Mouse (Mus musculus) thymus, adult 2 months (tissue): Measurements from ENCODE around the gene Ppbp. TPM values are rescaled to one million over a fixed set of nuclear protein-coding genes. Genes with fewer than 3 reads are reported as not detected.

Experiments
- DNase-seq: peaks from one replicate; pipeline ENCODE4 v3.0.0; 2021
- H3K27ac ChIP-seq: fragments of 200-500 bp; 2 replicates; pipeline ENCODE4 v1.5.1; 2012; ENCODE audit warnings: low read length, control low read depth; ENCODE audit not compliant: control insufficient read depth, insufficient read depth
- H3K27me3 ChIP-seq: fragments of 200-500 bp; 2 replicates; pipeline ENCODE4 v1.6.1; 2012; ENCODE audit warnings: mild to moderate bottlenecking, low read length, moderate library complexity, mixed read lengths; ENCODE audit not compliant: control insufficient read depth, insufficient read depth
- H3K36me3 ChIP-seq: fragments of 200-500 bp; 2 replicates; pipeline ENCODE4 v1.6.1; 2012; ENCODE audit warnings: mild to moderate bottlenecking, low read length, moderate library complexity; ENCODE audit not compliant: control insufficient read depth, insufficient read depth
- H3K4me1 ChIP-seq: fragments of 200-500 bp; replicated peaks from 2 replicates; pipeline ENCODE4 v1.6.1; 2012; ENCODE audit warnings: low read length; ENCODE audit not compliant: control insufficient read depth, insufficient read depth
- H3K4me3 ChIP-seq: fragments of 200-500 bp; 2 replicates; pipeline ENCODE4 v1.5.1; 2012; ENCODE audit warnings: mild to moderate bottlenecking, low read length, control low read depth, moderate library complexity; ENCODE audit not compliant: control insufficient read depth, insufficient read depth
- CTCF ChIP-seq: fragments of 200-500 bp; IDR thresholded peaks from 2 replicates; pipeline ENCODE4 v1.5.1; 2012; ENCODE audit warnings: mild to moderate bottlenecking, control low read depth, low read length, moderate library complexity, borderline replicate concordance; ENCODE audit not compliant: control insufficient read depth, poor library complexity, insufficient read depth; ENCODE audit errors: extremely low read depth
- POLR2A ChIP-seq: fragments of 200-500 bp; IDR thresholded peaks from 2 replicates; pipeline ENCODE4 v1.6.1; 2012; ENCODE audit warnings: mild to moderate bottlenecking, low read length, control low read depth, moderate library complexity; ENCODE audit not compliant: control insufficient read depth, poor library complexity, insufficient read depth; ENCODE audit errors: extremely low read depth
- WGBS: fragments of 180-500 bp; shearing (Covaris S2); methylation state at CpG from one replicate; pipeline ENCODE4 v1.1.7; 2018; 5-methylcytosine and 5-hydroxymethylcytosine counted together
- polyA plus RNA-seq: library from polyadenylated mRNA; depleted of rRNA; stranded (reverse); fragments of >200 nt; gene quantifications from 2 replicates; pipeline ENCODE4 v1.2.3, GENCODE M21; 2012; rRNA removed

Ppbp gene
- polyA plus RNA-seq = 1.7 and 2.6 TPM in 2 replicates

GRCm38 (mm10) chr5:90768218-90768617 lies at the start of gene Ppbp:
Gene Ppbp (plus strand): TSS chr5:90768518.
- TF ChIP-seq CTCF (no peak), POLR2A (no peak)
- no peak for DNase-seq
- H3K27me3 ChIP-seq = no peaks in the 10 kb centered on the region
- H3K4me1 ChIP-seq = 0 out of 2 replicates have a peak, but pooled peaks cover 2% of the 10 kb centered on the region
- whole genome bisulfite sequencing = 33% methylated on average over 3 of the region's 3 CpGs
- no peak within 1 kb of the TSS for H3K27ac ChIP-seq
- H3K36me3 ChIP-seq = no peaks in the 10 kb centered on the region
- no peak within 1 kb of the TSS for H3K4me3 ChIP-seq

DNA sequence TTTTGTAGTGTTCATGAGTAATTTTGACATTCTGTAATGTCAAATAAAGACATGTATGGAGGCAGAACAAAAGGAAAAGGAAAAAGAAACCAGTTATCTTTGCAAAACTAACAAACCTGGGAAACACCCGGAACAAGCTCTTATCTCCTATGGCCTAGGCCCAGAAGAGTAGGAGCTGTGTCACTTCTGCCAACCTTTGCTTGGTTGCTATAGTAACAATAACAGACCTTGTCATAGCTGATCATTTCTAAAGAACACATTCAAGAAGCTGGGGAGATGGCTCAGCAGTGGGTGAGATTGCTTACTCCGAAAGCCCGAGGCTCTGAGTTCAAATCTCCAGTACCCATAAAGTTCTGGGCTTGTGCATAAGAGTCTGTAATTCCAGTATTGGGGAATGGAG lies 45.7 kb upstream of the Ppbp start:
- Histone ChIP-seq H3K27ac (no peak overlapping the region), H3K27me3 (no peaks in the 10 kb centered on the region), H3K4me1 (no peaks in the 10 kb centered on the region), H3K36me3 (no peaks in the 10 kb centered on the region), H3K4me3 (no peak overlapping the region)
- TF ChIP-seq POLR2A = no peak
- 95% methylated on average over 3 of the region's 3 CpGs for WGBS
- DNase-seq = no peak

DNA sequence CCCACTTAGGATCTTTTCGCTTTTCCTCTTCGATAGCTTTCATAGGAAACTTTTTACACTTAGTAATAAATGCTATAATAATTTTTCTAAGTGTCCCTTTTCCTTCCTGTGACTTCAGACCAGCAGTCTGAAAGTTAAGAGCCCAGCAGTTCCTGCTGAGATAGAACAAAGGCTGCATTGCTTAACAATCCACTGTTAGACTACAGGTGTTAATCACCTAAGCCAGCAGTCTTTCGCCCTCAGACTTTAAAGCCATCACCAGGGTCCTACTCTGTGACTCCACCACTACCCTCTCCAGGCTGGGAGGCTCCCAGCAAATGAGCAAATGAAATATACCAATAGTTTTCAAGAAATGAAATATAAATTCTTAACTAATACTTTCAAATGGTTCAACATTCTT lies 40.1 kb upstream of the Ppbp start:
- Histone ChIP-seq H3K36me3 (no peaks in the 10 kb centered on the region), H3K27ac (no peak overlapping the region), H3K27me3 (no peaks in the 10 kb centered on the region), H3K4me3 (no peak overlapping the region), H3K4me1 (no peaks in the 10 kb centered on the region)
- WGBS = 89% methylated on average over 3 of the region's 3 CpGs
- DNase-seq = no peak
- no peak for TF ChIP-seq CTCF
- TF ChIP-seq POLR2A = no peak

GRCm38 (mm10) chr5:90731480-90731879 lies 36.8 kb upstream of the Ppbp start:
- Histone ChIP-seq H3K36me3 (no peaks in the 10 kb centered on the region), H3K4me3 (no peak overlapping the region), H3K4me1 (no peaks in the 10 kb centered on the region), H3K27me3 (no peaks in the 10 kb centered on the region), H3K27ac (no peak overlapping the region)
- TF ChIP-seq CTCF (no peak), POLR2A (no peak)
- 59% methylated on average over 4 of the region's 4 CpGs for WGBS
- DNase-seq = no peak

DNA sequence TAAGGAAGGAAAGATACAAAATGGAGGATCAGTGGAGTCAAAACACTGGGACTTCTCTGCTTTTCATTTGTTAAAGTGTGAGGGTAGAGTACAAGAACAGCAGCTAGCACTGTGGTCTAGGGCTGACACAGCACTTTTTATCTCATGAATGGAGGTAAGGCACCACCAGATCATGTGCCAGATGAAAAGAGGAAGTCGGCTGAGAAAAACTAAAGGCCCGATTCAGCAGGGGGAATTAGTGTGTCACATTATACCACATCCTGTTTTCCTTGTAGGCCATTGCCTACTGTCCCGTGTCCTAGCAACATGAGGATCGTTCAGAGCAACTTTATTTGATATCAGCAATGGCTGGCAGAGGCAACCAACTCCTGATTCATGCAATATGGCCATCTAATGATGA lies 26.3 kb upstream of the Ppbp start:
- no peaks in the 10 kb centered on the region for H3K27me3 ChIP-seq
- H3K27ac ChIP-seq = no peak overlapping the region
- no peaks in the 10 kb centered on the region for H3K36me3 ChIP-seq
- DNase-seq = no peak
- H3K4me1 ChIP-seq = no peaks in the 10 kb centered on the region
- no peak for TF ChIP-seq POLR2A
- TF ChIP-seq CTCF = no peak
- 6% methylated on average over 4 of the region's 4 CpGs for WGBS
- H3K4me3 ChIP-seq = no peak overlapping the region

DNA sequence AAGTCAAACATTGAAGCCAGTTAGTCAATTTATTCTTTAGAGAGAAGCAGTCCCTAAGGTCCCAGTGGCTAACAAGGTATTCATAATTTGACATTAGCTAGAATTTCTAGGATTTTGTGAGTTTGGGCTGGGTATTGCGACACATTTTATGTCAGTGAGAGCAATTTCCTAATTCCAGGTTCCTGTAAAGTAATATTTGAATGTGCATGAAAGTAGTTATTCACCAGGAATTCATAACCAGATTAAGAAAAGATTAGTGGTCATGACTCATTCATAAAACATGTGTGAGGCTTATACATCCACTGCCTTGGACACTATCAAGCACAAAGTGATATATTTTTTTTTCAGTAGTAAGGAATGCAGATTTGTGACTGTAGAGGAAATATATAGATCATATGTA lies 14.4 kb upstream of the Ppbp start:
- Histone ChIP-seq H3K4me1 (no peaks in the 10 kb centered on the region), H3K4me3 (no peak overlapping the region), H3K27ac (no peak overlapping the region), H3K36me3 (no peaks in the 10 kb centered on the region), H3K27me3 (no peaks in the 10 kb centered on the region)
- no peak for TF ChIP-seq CTCF
- no peak for TF ChIP-seq POLR2A
- WGBS = 100% methylated on average over 1 of the region's 1 CpGs
- DNase-seq = no peak

- Histone ChIP-seq H3K4me1 (no peaks in the 10 kb centered on the region), H3K27ac (no peak overlapping the region), H3K27me3 (no peaks in the 10 kb centered on the region), H3K36me3 (no peaks in the 10 kb centered on the region), H3K4me3 (no peak overlapping the region)
- 56% methylated on average over 5 of the region's 5 CpGs for WGBS
- TF ChIP-seq CTCF (no peak), POLR2A (no peak)
- DNase-seq = no peak
These were observed 10.2 kb upstream of the Ppbp start for GRCm38 (mm10) chr5:90758020-90758605.
